Mouse (Mus musculus): ENCODE data around the gene Olfr1112.
"Not testable (repeated sequence)": the region's sequence is repeated elsewhere in the genome, so short reads cannot be mapped to it uniquely, and the experiment has no call there.

Gene Olfr1112

GRCm38 (mm10) chr2:87187498-87187897 lies at the start of gene Olfr1112:
TSS of gene Olfr1112 (plus strand) at chr2:87187798.
- ATAC-seq (ENCODE audit: low TSS enrichment), result no peak

GRCm38 (mm10) chr2:87140200-87140599 lies 47.4 kb upstream of the Olfr1112 start, which contains the start of gene Olfr1110:
TSS of gene Olfr1110 (minus strand) at chr2:87140300.
- no peak for ATAC-seq (ENCODE audit: low TSS enrichment)

GRCm38 (mm10) chr2:87152524-87152923 lies 35.1 kb upstream of the Olfr1112 start, which contains the start of gene Olfr1111:
TSS of gene Olfr1111 (minus strand) at chr2:87152624.
- no peak for ATAC-seq (ENCODE audit: low TSS enrichment)

GRCm38 (mm10) chr2:87167731-87168130 lies 19.9 kb upstream of the Olfr1112 start:
- not testable (repeated sequence) for ATAC-seq (ENCODE audit: low TSS enrichment)

GRCm38 (mm10) chr2:87208670-87209069 lies 21.1 kb downstream of the Olfr1112 start, which contains the start of gene Olfr1113:
TSS of gene Olfr1113 (plus strand) at chr2:87208970.
- no peak for ATAC-seq (ENCODE audit: low TSS enrichment)
